Mouse (Mus musculus) kidney, adult 2 months (tissue): ENCODE measurements at regions not wholly inside any gene's neighbourhood (a gene's known extent, or its start where the extent isn't known, plus 50 kb on each side); places are given as distances from the start of the nearest gene placed in this dataset.

ENCODE experiments used
- CTCF ChIP-seq: fragments of 200-500 bp; conservative IDR thresholded peaks from 2 replicates; pipeline ENCODE4 v1.5.1; 2011; ENCODE audit warnings: low read depth, mild to moderate bottlenecking, control low read depth, low read length, moderate library complexity, mixed read lengths; ENCODE audit not compliant: insufficient read depth, insufficient read length
- POLR2A ChIP-seq: fragments of 200-500 bp; IDR thresholded peaks from one replicate; pipeline ENCODE4 v1.6.1; 2011; ENCODE audit warnings: low read depth, low read length, control low read depth

- no peak for TF ChIP-seq CTCF
- TF ChIP-seq POLR2A = no peak
Measured at GRCm38 (mm10) chr1:27062311-27062710, 375.1 kb upstream of the 4931408C20Rik start.
